Mouse (Mus musculus) hindbrain, embryonic 11.5 days (tissue): ENCODE measurements around the gene Olfr94. TPM values are rescaled to one million over a fixed set of nuclear protein-coding genes. Genes with fewer than 3 reads are reported as not detected.

Experiments used
- ATAC-seq: fragments of 200-750 bp; cut with Nextera tagmentation; 2 replicates; pipeline ENCODE4 v1.8.0; 2017; ENCODE audit warnings: mild to moderate bottlenecking, moderate TSS enrichment, moderate library complexity; ENCODE audit not compliant: low FRiP score
- DNase-seq: peaks from one replicate; pipeline ENCODE4 v3.0.0-alpha.2; 2015; ENCODE audit warnings: low spot score
- H3K27ac ChIP-seq: fragments of 300-500 bp; sonication (generic); 2 replicates; pipeline ENCODE4 v1.5.1; 2014; ENCODE audit warnings: mild to moderate bottlenecking, low read depth, low read length
- H3K27me3 ChIP-seq: fragments of 300-500 bp; sonication (generic); 2 replicates; pipeline ENCODE4 v1.6.1; 2014; ENCODE audit warnings: mild to moderate bottlenecking, low read length, moderate library complexity, mixed read lengths; ENCODE audit not compliant: control insufficient read depth, insufficient read depth
- H3K36me3 ChIP-seq: fragments of 300-500 bp; sonication (generic); 2 replicates; pipeline ENCODE4 v1.6.1; 2014; ENCODE audit warnings: mild to moderate bottlenecking, low read length, moderate library complexity, mixed read lengths; ENCODE audit not compliant: control insufficient read depth, insufficient read depth
- H3K4me1 ChIP-seq: fragments of 300-500 bp; sonication (generic); replicated peaks from 2 replicates; pipeline ENCODE4 v1.6.1; 2014; ENCODE audit warnings: low read length, mixed read lengths; ENCODE audit not compliant: control insufficient read depth, insufficient read depth
- H3K4me2 ChIP-seq: fragments of 300-500 bp; sonication (generic); replicated peaks from 2 replicates; pipeline ENCODE4 v1.6.1; 2014; ENCODE audit warnings: mild to moderate bottlenecking, low read depth, low read length
- H3K4me3 ChIP-seq: fragments of 300-500 bp; sonication (generic); 2 replicates; pipeline ENCODE4 v1.5.1; 2014; ENCODE audit warnings: low read depth, low read length
- H3K9ac ChIP-seq: fragments of 300-500 bp; sonication (generic); 2 replicates; pipeline ENCODE4 v1.6.1; 2014; ENCODE audit warnings: low read depth, low read length
- H3K9me3 ChIP-seq: fragments of 300-500 bp; sonication (generic); 2 replicates; pipeline ENCODE4 v1.6.1; 2016; ENCODE audit warnings: low read length; ENCODE audit not compliant: control insufficient read depth
- WGBS: fragments of 180-500 bp; shearing (Covaris S2); extraction: QIAGEN DNeasy Blood & Tissue Kit; methylation state at CpG from one replicate; pipeline ENCODE4 v1.1.7; 2014; 5-methylcytosine and 5-hydroxymethylcytosine counted together
- polyA plus RNA-seq: library from polyadenylated mRNA; unstranded; fragments of >200 nt; fragmentation: Nextera tagmentation; extraction: Ambion mirVana; gene quantifications from 2 replicates; pipeline ENCODE4 v1.2.1, GENCODE M21; 2014

The Olfr94 gene
- polyA plus RNA-seq, 1 experiment from 2014 or later: not detected

GRCm38 (mm10) chr17:37190711-37191110 lies 10.1 kb downstream of the Olfr94 start:
- 31% methylated on average over 2 of the region's 2 CpGs for WGBS
- DNase-seq (peak; percentile 35), ATAC-seq (no peak)
- Histone ChIP-seq H3K4me2 (no peak overlapping the region), H3K9ac (no peak overlapping the region), H3K9me3 (no peaks in the 10 kb centered on the region), H3K4me3 (no peak overlapping the region), H3K36me3 (no peaks in the 10 kb centered on the region), H3K27me3 (no peaks in the 10 kb centered on the region), H3K4me1 (no peaks in the 10 kb centered on the region), H3K27ac (no peak overlapping the region)

GRCm38 (mm10) chr17:37185474-37185873 lies 15.3 kb downstream of the Olfr94 start:
- Histone ChIP-seq H3K4me1 (no peaks in the 10 kb centered on the region), H3K9me3 (no peaks in the 10 kb centered on the region), H3K9ac (no peak overlapping the region), H3K36me3 (no peaks in the 10 kb centered on the region), H3K4me2 (no peak overlapping the region), H3K27me3 (no peaks in the 10 kb centered on the region), H3K4me3 (no peak overlapping the region), H3K27ac (no peak overlapping the region)
- no peak for ATAC-seq
- no peak for DNase-seq
- WGBS: 61% methylated on average over 6 of the region's 6 CpGs

GRCm38 (mm10) chr17:37161394-37161793 lies 39.4 kb downstream of the Olfr94 start, which contains the start of gene Olfr93:
Gene Olfr93 (minus strand): TSS chr17:37161494.
- no peak within 1 kb of the TSS for H3K27ac ChIP-seq

More at GRCm38 (mm10) chr17:37161394-37161793, 39.4 kb downstream of the Olfr94 start, which contains the start of gene Olfr93:
- no peaks in the 10 kb centered on the region for H3K27me3 ChIP-seq
- no peaks in the 10 kb centered on the region for H3K9me3 ChIP-seq
- DNase-seq (no peak), ATAC-seq (no peak)
- no peak within 1 kb of the TSS for H3K9ac ChIP-seq
- no peak within 1 kb of the TSS for H3K4me2 ChIP-seq
- no peak within 1 kb of the TSS for H3K4me3 ChIP-seq
- H3K4me1 ChIP-seq: no peaks in the 10 kb centered on the region
- no peaks in the 10 kb centered on the region for H3K36me3 ChIP-seq

Other genes with a start within 250 kb of the Olfr94 start
- 161 and 165 TPM in 2 replicates for gene Ppp1r11, start 249.3 kb downstream of the Olfr94 start, polyA plus RNA-seq
- 82.8 and 86.9 TPM in 2 replicates for gene Znrd1, start 242.4 kb downstream of the Olfr94 start, polyA plus RNA-seq
- gene Znrd1as, start 242.4 kb downstream of the Olfr94 start, polyA plus RNA-seq: 9.6 and 9.8 TPM in 2 replicates
- not detected in 2 replicates for gene 2410137M14Rik, start 219.8 kb downstream of the Olfr94 start, polyA plus RNA-seq
- gene H2-M5, start 211.5 kb downstream of the Olfr94 start, polyA plus RNA-seq: 0.86 and 1.1 TPM in 2 replicates
- 137 and 153 TPM in 2 replicates for gene Zfp57, start 199.8 kb downstream of the Olfr94 start, polyA plus RNA-seq
- 0.39 and 0.61 TPM in 2 replicates for gene Mog, start 177.6 kb downstream of the Olfr94 start, polyA plus RNA-seq
- gene Gabbr1, start 155.0 kb downstream of the Olfr94 start, polyA plus RNA-seq: 16.8 and 24.8 TPM in 2 replicates
- 0.06 TPM in 1 of 2 replicates, not detected in the other for gene Olfr90, start 112.5 kb downstream of the Olfr94 start, polyA plus RNA-seq
- gene Olfr91, start 102.7 kb downstream of the Olfr94 start, polyA plus RNA-seq: 0.08 TPM in 1 of 2 replicates, not detected in the other
- not detected in 2 replicates for gene Olfr92, start 80.9 kb downstream of the Olfr94 start, polyA plus RNA-seq
- gene Olfr93, start 39.5 kb downstream of the Olfr94 start, polyA plus RNA-seq: not detected in 2 replicates
- gene Ubd, start 7.1 kb downstream of the Olfr94 start, polyA plus RNA-seq: not detected in 2 replicates
- gene Olfr95, start 12.1 kb upstream of the Olfr94 start, polyA plus RNA-seq: not detected in 2 replicates
- not detected in 2 replicates for gene Olfr96, start 19.2 kb upstream of the Olfr94 start, polyA plus RNA-seq
- not detected in 2 replicates for gene Olfr97, start 36.3 kb upstream of the Olfr94 start, polyA plus RNA-seq
- not detected in 2 replicates for gene Olfr98, start 62.8 kb upstream of the Olfr94 start, polyA plus RNA-seq
- 0.93 and 1.3 TPM in 2 replicates for gene H2-M3, start 69.2 kb upstream of the Olfr94 start, polyA plus RNA-seq
- gene Olfr99, start 82.5 kb upstream of the Olfr94 start, polyA plus RNA-seq: not detected in 2 replicates
- not detected in 2 replicates for gene Olfr101, start 103.3 kb upstream of the Olfr94 start, polyA plus RNA-seq
- gene Olfr102, start 116.1 kb upstream of the Olfr94 start, polyA plus RNA-seq: not detected in 2 replicates
- gene Olfr103, start 138.7 kb upstream of the Olfr94 start, polyA plus RNA-seq: not detected in 2 replicates
- not detected in 2 replicates for gene Olfr104-ps, start 158.6 kb upstream of the Olfr94 start, polyA plus RNA-seq
- not detected in 2 replicates for gene Olfr105-ps, start 178.0 kb upstream of the Olfr94 start, polyA plus RNA-seq
- gene Olfr106-ps, start 189.4 kb upstream of the Olfr94 start, polyA plus RNA-seq: not detected in 2 replicates
- not detected in 2 replicates for gene Olfr107, start 198.2 kb upstream of the Olfr94 start, polyA plus RNA-seq
- gene Olfr108, start 244.5 kb upstream of the Olfr94 start, polyA plus RNA-seq: not detected in 2 replicates